Mouse (Mus musculus) lung, postnatal 36 days (tissue): ENCODE results near the gene Pih1d2.
A peak's percentile ranks its signal among the peaks of the same experiment; 100 is the strongest.

Experiments
- DNase-seq: peaks from one replicate; pipeline ENCODE4 v3.0.0; 2022; ENCODE audit warnings: mixed read lengths

The Pih1d2 gene

GRCm38 (mm10) chr9:50616766-50617603 is at the start of gene Pih1d2, which contains the start of gene Nkapd1:
Gene Pih1d2, plus strand, starts transcription at chr9:50617321.
Gene Nkapd1, minus strand, starts transcription at chr9:50617464.
- DNase-seq = peak; percentile 94

- DNase-seq = peak; percentile 40
Measured at GRCm38 (mm10) chr9:50567372-50567771, 49.7 kb upstream of the Pih1d2 start.

- DNase-seq = no peak
Measured at GRCm38 (mm10) chr9:50567881-50568280, 49.2 kb upstream of the Pih1d2 start.

GRCm38 (mm10) chr9:50569599-50570525 is 47.3 kb upstream of the Pih1d2 start:
- DNase-seq = no peak

- no peak for DNase-seq
Measured at GRCm38 (mm10) chr9:50580370-50580769, 36.8 kb upstream of the Pih1d2 start.

GRCm38 (mm10) chr9:50585145-50585818 is 31.8 kb upstream of the Pih1d2 start:
- no peak for DNase-seq

- no peak for DNase-seq
Measured at GRCm38 (mm10) chr9:50586955-50587354, 30.2 kb upstream of the Pih1d2 start.

- DNase-seq = peak; percentile 23
Measured at GRCm38 (mm10) chr9:50590856-50591518, 26.1 kb upstream of the Pih1d2 start.

- DNase-seq = peak; percentile 64
Measured at GRCm38 (mm10) chr9:50592955-50593354, 24.2 kb upstream of the Pih1d2 start.

GRCm38 (mm10) chr9:50593544-50593943 is 23.6 kb upstream of the Pih1d2 start:
- DNase-seq = peak; percentile 47

- DNase-seq = no peak
Measured at GRCm38 (mm10) chr9:50594794-50595417, 22.2 kb upstream of the Pih1d2 start.

GRCm38 (mm10) chr9:50596973-50597372 is 20.1 kb upstream of the Pih1d2 start:
- DNase-seq = no peak

- no peak for DNase-seq
Measured at GRCm38 (mm10) chr9:50601536-50601935, 15.6 kb upstream of the Pih1d2 start.

GRCm38 (mm10) chr9:50602055-50602845 is 14.9 kb upstream of the Pih1d2 start:
- DNase-seq = no peak

GRCm38 (mm10) chr9:50603189-50603997 is 13.7 kb upstream of the Pih1d2 start, which contains the start of the genes Sdhd and Timm8b:
Gene Sdhd, minus strand, starts transcription at chr9:50603812.
Gene Timm8b, plus strand, starts transcription at chr9:50603910.
- peak; percentile 97 for DNase-seq

GRCm38 (mm10) chr9:50603998-50604324 is 13.2 kb upstream of the Pih1d2 start:
- DNase-seq = no peak

GRCm38 (mm10) chr9:50604338-50604737 is 12.8 kb upstream of the Pih1d2 start:
- DNase-seq = no peak

- DNase-seq = no peak
Measured at GRCm38 (mm10) chr9:50612115-50612514, 5.0 kb upstream of the Pih1d2 start.

- DNase-seq = no peak
Measured at GRCm38 (mm10) chr9:50616161-50616560, 960 bp upstream of the Pih1d2 start.

GRCm38 (mm10) chr9:50617794-50618330 is 741 bp downstream of the Pih1d2 start:
- DNase-seq = no peak
